Mouse (Mus musculus): ENCODE measurements around the gene Ecm2. TPM values are rescaled to one million over a fixed set of nuclear protein-coding genes. Genes with fewer than 3 reads are reported as not detected.

The Ecm2 gene
- total RNA-seq (2015; ENCODE audit: low replicate concordance) (not detected in 2 replicates), total RNA-seq (2017; ENCODE audit: low replicate concordance) (0.09 and 0.70 TPM in 2 replicates)

- no peak for ATAC-seq (replicated peaks; ENCODE audit: low FRiP score, poor library complexity, severe bottlenecking)
Observed at GRCm38 (mm10) chr13:49504510-49504909, at the start of gene Ecm2. TSS of gene Ecm2 (plus strand) at chr13:49504810.

- ATAC-seq (replicated peaks; ENCODE audit: low FRiP score, poor library complexity, severe bottlenecking) = no peak
Observed at GRCm38 (mm10) chr13:49460276-49460675, 44.3 kb upstream of the Ecm2 start.

- no peak for ATAC-seq (replicated peaks; ENCODE audit: low FRiP score, poor library complexity, severe bottlenecking)
Observed at GRCm38 (mm10) chr13:49460692-49461414, 43.8 kb upstream of the Ecm2 start.

GRCm38 (mm10) chr13:49461458-49462132 lies 43.0 kb upstream of the Ecm2 start:
- ATAC-seq (replicated peaks; ENCODE audit: low FRiP score, poor library complexity, severe bottlenecking) = no peak

GRCm38 (mm10) chr13:49462921-49463320 lies 41.7 kb upstream of the Ecm2 start:
- no peak for ATAC-seq (replicated peaks; ENCODE audit: low FRiP score, poor library complexity, severe bottlenecking)

GRCm38 (mm10) chr13:49465875-49466274 lies 38.7 kb upstream of the Ecm2 start:
- no peak for ATAC-seq (replicated peaks; ENCODE audit: low FRiP score, poor library complexity, severe bottlenecking)

- no peak for ATAC-seq (replicated peaks; ENCODE audit: low FRiP score, poor library complexity, severe bottlenecking)
Observed at GRCm38 (mm10) chr13:49466393-49467075, 38.1 kb upstream of the Ecm2 start.

GRCm38 (mm10) chr13:49467585-49467984 lies 37.0 kb upstream of the Ecm2 start:
- no peak for ATAC-seq (replicated peaks; ENCODE audit: low FRiP score, poor library complexity, severe bottlenecking)

- no peak for ATAC-seq (replicated peaks; ENCODE audit: low FRiP score, poor library complexity, severe bottlenecking)
Observed at GRCm38 (mm10) chr13:49469002-49469401, 35.6 kb upstream of the Ecm2 start.

- no peak for ATAC-seq (replicated peaks; ENCODE audit: low FRiP score, poor library complexity, severe bottlenecking)
Observed at GRCm38 (mm10) chr13:49470319-49470718, 34.3 kb upstream of the Ecm2 start.

GRCm38 (mm10) chr13:49470806-49471205 lies 33.8 kb upstream of the Ecm2 start:
- no peak for ATAC-seq (replicated peaks; ENCODE audit: low FRiP score, poor library complexity, severe bottlenecking)

GRCm38 (mm10) chr13:49471981-49472675 lies 32.5 kb upstream of the Ecm2 start:
- ATAC-seq (replicated peaks; ENCODE audit: low FRiP score, poor library complexity, severe bottlenecking) = no peak

GRCm38 (mm10) chr13:49472676-49473005 lies 32.0 kb upstream of the Ecm2 start:
- ATAC-seq (replicated peaks; ENCODE audit: low FRiP score, poor library complexity, severe bottlenecking) = no peak

GRCm38 (mm10) chr13:49477887-49478286 lies 26.7 kb upstream of the Ecm2 start:
- no peak for ATAC-seq (replicated peaks; ENCODE audit: low FRiP score, poor library complexity, severe bottlenecking)

GRCm38 (mm10) chr13:49478851-49479374 lies 25.7 kb upstream of the Ecm2 start:
- no peak for ATAC-seq (replicated peaks; ENCODE audit: low FRiP score, poor library complexity, severe bottlenecking)

- ATAC-seq (replicated peaks; ENCODE audit: low FRiP score, poor library complexity, severe bottlenecking) = no peak
Observed at GRCm38 (mm10) chr13:49479399-49479798, 25.2 kb upstream of the Ecm2 start.

- ATAC-seq (replicated peaks; ENCODE audit: low FRiP score, poor library complexity, severe bottlenecking) = no peak
Observed at GRCm38 (mm10) chr13:49480057-49480456, 24.6 kb upstream of the Ecm2 start.

- no peak for ATAC-seq (replicated peaks; ENCODE audit: low FRiP score, poor library complexity, severe bottlenecking)
Observed at GRCm38 (mm10) chr13:49480551-49480950, 24.1 kb upstream of the Ecm2 start.

GRCm38 (mm10) chr13:49485388-49485787 lies 19.2 kb upstream of the Ecm2 start:
- ATAC-seq (replicated peaks; ENCODE audit: low FRiP score, poor library complexity, severe bottlenecking) = no peak

Data from erythroblast, adult 5-6 weeks (primary cell).